Mouse (Mus musculus) thymus, postnatal 36 days (tissue): Measurements from ENCODE around the gene Mycbp2.

Experiments
- DNase-seq, 2 experiments: peaks; one replicate each; pipeline ENCODE4 v3.0.0; 2022; ENCODE audit warnings: mixed read lengths in 2 of 2

Mycbp2 gene

DNA sequence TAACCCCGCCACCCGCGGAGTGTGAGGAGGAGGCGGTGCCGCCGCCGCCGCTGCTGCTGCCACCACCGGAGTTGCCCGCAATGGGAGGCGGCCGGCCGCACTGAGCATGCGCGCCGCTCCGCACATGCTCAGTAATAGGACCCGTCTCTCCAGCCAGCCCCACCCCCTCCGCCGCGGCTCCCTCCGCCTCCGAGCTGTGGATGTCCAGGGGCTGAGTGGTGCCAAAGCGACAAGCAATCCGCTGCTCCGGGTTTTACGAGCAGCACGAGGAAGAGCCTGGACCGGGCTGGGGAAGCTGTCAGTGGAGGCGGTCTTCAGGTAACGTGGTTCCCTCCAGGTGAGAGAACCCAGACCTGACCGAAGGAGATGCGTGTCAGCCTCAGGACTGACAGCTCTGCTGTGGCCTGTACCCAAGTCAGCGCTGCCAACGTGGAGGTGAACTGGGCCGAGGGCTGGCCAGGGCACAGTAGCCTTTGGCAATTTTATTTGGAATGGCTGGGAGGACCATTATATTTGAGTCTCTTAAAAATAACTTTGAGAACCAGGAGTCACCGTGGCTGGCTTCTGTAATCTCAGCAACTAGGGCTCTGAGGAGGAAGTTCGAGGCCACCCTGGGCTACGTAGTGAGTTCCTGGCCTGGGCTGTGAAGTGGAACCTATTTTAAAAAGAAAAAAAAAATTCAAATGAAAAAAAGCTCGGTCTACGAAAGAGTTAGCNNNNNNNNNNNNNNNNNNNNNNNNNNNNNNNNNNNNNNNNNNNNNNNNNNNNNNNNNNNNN lies at the start of gene Mycbp2:
Gene Mycbp2 (minus strand): TSS at position 86 of the 777 bp plus-strand sequence.
- DNase-seq, result peak; percentile 97

DNA sequence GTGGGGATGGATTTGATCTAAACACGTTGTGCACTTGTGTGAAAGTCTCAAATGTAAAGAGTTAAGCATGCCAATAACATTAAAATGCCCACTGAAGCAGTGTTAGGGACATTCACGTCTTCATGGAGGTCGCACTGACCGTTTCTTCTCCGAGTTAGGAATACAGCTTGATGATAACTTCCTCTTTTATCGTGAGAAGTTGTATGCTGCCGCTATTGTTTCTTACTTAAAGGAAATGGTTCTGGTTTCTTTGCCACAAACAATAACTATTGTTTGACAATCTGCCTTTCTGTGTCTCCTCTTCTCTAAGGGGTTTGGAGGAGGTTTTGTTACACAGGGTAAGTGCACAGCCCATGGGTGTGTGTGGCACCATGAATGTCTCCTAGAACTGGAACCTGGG lies 45.8 kb upstream of the Mycbp2 start:
- no peak for DNase-seq

GRCm38 (mm10) chr14:103387431-103387830 lies 40.8 kb upstream of the Mycbp2 start:
- no peak for DNase-seq

DNA sequence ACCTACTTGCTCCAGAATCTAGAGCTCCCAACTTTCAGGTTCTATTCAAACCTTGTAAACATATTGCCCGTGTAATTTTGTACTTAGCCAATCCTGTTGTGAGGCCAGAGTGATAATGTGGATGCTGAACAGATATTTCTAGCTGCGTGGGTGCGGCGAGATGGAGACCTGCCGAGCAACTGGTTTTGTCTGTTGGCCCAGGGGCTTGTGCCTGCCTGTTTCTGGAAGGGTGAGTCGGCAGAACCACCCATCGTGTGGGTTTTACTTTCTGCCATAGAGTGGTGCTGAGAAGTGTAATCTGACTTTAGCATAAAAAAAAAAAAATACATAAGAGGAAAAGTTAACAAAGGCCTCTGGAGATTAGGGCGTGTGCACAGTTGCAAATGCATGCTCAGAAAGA lies 40.3 kb upstream of the Mycbp2 start:
- DNase-seq, result no peak

DNA sequence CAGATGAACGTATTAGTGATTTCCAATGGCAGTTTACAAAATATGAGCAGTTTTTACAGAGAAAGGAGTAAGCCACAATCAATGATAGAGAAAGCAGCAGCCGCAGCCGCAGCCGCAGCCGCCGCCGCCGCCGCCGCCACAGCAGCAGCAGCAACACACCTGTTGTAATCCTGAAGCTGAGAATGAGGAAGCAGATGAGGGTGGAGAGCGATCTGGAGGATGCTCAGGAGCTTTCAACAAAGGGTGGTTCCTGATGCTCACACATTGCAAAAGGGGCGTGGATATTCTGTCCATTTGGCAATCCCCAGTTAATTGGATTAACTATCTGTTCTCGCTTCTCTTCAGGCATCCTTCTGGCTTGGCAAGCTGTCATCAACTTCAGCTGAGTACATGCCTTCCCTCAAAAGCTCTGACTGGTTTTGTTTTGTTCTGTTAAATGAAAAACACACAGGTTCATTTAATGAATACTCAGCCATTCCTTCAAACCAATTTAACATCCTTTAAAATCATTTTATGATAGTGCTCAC lies 38.5 kb upstream of the Mycbp2 start:
- DNase-seq, result no peak

DNA sequence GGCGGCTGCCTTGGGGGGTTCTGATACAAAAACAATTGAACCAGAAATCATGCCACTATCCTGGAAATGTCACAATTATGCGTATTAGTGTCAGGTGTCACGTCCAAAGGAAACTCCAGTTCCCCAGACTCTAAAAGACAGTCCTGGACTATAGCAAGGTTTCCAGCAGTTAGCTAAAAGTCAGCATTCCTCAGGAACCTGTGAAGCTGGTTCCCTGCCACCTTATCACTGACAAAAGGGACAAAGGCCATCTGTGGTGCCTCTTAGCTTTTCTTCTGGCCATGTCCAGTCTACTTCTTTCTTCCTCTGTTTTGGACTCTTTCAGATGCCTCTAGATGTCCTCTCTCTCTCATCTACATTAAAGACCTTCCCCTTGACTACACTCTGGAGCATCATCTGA lies 32.1 kb upstream of the Mycbp2 start:
- no peak for DNase-seq

DNA sequence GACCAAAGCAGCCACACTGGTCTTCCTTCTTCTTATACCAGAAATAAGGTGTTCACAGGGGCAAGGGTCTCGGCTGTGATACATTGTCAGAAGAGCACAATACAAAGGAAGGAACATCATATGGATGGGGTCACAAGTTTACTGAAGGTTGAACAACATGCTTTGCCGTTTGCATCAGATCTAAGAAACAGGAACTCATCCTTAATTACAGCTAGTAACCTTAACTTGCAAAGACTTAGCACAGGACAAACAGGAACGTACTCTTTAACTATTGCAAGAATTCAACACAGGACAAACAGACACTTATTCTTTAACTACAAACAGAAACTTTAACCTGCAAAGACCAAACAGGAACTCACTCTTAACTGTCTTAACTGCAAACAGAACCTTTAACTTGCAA lies 30.2 kb upstream of the Mycbp2 start:
- DNase-seq, result no peak

GRCm38 (mm10) chr14:103375523-103375922 lies 28.9 kb upstream of the Mycbp2 start:
- no peak for DNase-seq

DNA sequence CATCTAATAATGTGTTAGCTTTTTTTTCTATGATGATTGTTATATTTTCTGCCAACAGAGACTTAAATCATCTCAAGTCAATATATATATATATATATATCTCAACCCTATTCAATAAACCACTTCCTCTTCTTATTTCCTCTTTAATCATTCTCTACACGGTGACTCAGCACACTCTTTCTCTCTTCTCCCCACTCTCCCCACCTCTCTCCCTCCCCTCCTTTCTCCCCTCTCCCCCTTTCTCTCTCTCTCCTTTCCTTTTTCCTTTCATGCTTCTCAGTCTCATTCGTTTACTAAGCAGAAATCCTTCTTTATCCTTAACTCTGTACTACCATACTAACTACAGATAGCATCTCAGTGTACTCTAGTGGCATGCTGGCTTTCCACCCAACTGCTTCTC lies 16.6 kb upstream of the Mycbp2 start:
- no peak for DNase-seq

- no peak for DNase-seq
These were observed 9.5 kb upstream of the Mycbp2 start for GRCm38 (mm10) chr14:103356066-103356465.

- DNase-seq, result no peak
These were observed 8.1 kb upstream of the Mycbp2 start for GRCm38 (mm10) chr14:103354396-103355352.

DNA sequence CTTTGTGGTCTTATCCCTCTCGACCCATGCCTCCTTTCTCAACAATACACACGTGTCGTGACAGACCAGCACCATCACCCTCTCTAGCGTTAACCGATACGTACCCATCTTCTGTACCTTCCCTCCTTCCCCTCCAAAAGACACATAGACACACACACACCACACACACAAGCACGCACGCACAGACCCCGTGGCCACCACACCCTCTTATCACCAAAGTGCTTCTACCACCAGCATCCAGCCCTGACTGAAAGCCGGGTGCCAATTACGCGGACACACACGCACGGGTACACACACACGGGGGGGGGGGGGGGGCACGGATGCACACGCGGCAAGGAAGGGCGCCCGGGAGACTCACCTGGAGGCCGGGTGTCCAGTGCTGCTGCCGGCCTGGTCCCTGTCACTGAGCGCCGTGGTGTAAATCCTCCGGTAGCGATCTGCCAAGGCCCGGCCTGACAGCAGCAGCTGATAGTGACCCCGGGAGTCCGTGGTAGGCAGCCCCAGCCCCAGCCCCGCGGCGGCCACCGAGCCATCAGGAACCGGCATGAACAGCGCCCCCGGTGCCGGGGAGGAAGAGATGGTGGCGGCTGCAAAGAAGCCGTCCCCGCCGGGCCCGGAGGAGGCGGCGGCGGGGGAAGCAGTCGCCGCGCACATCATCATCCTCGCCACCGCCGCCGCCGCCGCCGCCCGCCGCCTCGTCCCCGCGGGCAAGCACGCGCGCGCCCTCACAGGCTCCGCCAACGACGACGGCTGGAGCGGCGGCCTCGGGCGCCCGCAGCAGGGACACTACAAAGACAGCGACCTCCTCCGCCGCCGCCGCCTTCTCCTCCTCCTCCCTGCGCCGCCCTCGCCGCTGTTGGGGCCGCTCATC lies 521 bp downstream of the Mycbp2 start:
- peak; percentile 63 to 73 for DNase-seq

DNA sequence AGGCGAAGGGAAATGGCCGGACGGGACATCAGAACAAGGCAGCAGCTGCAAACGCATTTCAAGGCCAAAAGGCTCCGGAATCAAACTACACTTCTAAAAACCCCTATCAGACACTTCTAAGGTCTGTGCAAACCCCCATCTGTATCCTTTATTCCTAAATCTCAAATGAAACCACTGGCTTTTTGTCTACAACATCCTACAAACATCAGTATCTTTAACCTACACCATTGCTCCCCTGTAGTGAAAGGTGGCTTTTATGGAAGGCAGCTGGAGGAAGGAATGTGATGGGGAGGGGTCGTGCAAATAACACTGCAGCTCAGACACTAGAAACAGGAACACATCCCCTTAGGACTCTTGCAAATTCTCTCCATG lies 1.1 kb downstream of the Mycbp2 start:
- DNase-seq, result no peak

- DNase-seq, result no peak
These were observed 1.6 kb downstream of the Mycbp2 start for GRCm38 (mm10) chr14:103345011-103345410.

DNA sequence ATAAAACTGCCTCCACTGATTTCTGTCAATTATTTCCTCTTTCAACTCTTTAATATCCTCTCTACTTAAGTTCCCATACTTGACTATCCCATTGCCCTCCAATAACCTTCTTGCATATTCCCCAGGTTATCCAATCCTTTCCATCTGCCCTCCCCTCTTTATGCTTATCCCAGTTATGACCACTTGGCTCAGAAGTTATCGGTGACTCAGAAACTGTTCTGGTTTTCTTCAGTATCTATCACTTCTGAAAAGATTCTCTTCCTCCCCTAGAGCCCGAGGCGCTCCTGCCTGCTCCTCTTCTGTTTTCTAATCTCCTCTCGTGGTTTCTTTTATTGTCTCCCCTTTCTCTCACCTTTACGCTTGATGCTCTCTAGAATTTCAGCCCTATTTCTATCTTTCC lies 2.8 kb downstream of the Mycbp2 start:
- no peak for DNase-seq

DNA sequence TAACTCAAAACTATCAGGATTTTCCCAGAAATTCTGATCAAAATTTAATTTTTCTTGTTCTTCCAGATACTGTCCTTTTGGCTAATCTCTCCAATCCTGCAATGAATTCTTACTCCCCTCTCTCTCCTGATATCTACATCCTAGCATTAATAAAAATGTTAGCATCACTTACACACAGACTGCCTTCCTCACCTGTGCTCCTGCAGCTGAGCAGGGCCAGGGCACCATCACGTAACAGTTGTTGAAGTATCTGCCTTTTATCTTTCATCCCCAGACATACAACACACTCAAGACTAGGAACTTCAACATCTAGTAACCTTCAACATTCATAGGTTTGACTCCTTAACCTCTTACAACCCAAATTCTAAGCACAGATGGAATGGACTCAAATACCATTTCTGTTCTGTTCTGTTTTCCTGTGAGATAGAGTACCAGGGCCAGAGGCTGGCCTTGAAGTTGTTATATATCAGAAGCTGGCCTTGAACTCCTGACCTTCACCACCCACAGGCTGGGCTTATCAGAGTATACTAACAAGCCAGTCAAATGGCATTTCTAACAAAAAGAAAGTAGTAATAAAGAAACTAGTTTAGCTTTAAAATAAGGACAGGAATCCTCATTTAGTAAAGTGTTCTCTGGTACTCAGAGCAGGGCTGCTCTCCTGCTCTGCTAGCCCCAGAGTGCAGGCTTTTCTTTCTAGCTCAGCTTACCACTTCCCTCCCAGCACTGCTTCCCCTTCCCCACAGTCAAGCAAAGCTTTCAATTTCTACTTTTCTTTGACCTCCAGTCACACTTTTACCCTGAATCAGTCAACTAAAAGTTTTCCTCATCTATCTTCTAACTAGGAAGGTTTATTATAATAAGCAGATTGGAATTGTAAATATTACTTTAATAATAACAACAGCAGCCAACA lies 5.0 kb downstream of the Mycbp2 start:
- no peak for DNase-seq

DNA sequence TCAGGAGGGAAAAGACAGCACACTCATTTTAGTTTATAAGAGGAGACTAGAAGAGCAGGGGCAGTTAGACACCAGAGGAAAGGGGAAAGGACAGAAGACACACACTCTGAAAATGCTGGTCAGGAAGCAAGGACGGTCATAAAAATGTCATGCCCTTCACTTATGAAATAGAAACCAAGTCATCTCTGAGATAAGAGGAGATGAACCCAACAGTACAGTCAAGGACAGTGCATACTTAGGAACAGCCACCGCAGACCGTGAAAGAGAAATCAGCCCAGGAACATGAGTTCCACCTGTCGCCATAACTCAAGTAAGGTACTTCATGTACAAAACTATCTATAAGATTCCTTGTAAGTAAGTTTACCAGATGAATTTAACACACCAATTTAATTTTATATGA lies 33.7 kb downstream of the Mycbp2 start:
- no peak for DNase-seq

DNA sequence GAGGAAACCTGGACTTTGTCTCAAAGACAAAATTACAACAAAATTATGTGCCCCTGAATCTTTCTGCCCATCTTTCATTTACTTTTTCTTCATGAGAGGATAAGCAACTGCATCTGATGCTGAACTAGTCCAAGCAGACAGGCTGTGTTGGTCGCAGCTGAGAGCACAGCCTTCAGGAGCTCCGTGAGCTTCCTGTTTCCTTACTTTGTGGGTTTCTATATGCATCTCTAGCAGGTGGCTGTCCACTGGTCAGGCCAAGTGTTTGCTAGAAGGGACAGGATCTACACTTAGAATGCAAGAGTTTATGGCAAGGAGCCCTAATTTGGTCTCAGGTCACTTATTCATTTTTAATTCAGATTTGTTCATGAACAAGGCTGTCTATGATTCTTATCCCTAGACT lies 50.4 kb downstream of the Mycbp2 start:
- no peak for DNase-seq

DNA sequence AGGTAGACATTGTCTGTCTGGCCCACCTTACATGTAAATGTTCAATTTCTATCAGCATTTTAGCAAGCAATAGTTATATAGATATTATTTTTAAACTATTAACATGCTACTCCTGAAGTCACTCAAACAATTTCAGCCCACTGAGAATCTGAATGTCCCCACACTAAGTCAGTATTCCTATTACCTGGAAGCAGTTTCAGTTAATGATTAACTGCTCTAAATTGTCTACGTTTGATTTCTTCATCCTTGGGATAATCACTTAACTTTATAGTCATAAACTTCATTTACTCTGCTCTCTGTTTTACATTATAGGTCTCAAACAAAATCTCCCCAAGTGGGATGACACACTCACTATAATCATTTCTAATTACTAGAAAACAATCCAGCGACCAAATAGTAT lies 60.0 kb downstream of the Mycbp2 start:
- no peak for DNase-seq

DNA sequence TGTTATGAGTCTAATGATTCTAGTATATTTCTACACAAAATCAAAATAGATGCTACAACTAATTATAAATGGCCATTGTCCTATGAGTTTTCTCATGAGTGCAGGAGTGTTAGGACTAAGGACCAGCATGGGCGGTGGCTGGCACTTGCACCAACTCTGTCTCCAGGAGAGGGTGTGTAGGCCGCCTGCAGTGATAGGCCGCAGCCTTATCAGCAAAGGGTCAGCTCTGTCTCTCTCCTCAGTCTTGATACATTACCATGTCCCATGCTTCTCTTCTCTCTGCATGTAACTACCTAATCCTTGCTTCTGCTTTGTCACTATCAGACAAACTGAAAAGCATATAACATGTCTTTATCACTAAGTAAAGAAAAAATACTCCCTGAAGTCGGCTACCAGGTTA lies 69.9 kb downstream of the Mycbp2 start:
- no peak for DNase-seq

GRCm38 (mm10) chr14:103260437-103260836 lies 86.2 kb downstream of the Mycbp2 start:
- no peak for DNase-seq

- DNase-seq, result no peak
These were observed 87.9 kb downstream of the Mycbp2 start for GRCm38 (mm10) chr14:103258745-103259144.
